Mouse (Mus musculus) naive thymus-derived CD4-positive, alpha-beta T cell, adult 2 months (primary cell): Measurements from ENCODE around the gene Olfr657.
A peak's percentile ranks its signal among the peaks of the same experiment; 100 is the strongest.

Experiments
- DNase-seq: peaks from one replicate; pipeline ENCODE4 v3.0.0-alpha.2; 2011; ENCODE audit warnings: low read depth

The Olfr657 gene

DNA sequence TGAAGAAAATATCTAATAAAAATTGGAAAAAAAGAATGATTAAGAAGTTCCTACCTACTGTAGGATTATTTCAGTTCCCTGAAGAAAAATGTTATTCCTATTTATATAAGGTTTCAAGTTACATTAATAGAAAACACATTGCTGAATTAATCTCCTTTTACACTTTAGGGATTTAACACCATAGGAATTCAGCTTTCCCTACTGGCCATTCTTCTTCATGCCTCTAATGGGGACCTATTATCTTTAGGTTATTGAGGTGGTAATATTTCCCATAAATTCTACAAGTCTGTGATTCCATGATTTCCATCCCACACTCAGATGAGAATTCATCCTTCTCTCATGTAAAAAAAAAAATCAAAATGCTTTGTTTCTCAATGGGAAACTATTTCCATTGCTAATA lies at the start of gene Olfr657:
Gene Olfr657 (plus strand): TSS at position 301 of the 400 bp plus-strand sequence.
- DNase-seq: no peak

DNA sequence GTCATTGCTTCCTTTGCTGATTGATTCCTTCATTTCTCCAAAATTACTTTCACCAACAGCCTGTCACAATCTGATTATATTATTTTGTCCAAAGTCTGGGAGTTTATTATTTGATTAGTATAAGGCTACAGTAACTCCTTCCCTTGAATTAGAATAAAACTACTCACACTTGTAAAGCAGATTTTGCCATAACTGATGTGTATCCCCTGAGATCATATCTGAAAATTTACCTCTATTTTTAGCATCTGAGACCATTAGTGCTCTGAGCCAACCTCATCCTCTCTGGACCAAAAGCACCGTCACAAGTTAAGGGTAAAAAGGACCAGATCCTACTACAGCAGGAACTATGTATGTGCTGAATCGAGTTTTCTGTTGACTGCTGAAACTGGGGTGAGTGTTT lies 47.6 kb upstream of the Olfr657 start, which contains the start of gene Olfr653:
Gene Olfr653 (plus strand): TSS at position 301 of the 400 bp plus-strand sequence.
- DNase-seq: no peak

DNA sequence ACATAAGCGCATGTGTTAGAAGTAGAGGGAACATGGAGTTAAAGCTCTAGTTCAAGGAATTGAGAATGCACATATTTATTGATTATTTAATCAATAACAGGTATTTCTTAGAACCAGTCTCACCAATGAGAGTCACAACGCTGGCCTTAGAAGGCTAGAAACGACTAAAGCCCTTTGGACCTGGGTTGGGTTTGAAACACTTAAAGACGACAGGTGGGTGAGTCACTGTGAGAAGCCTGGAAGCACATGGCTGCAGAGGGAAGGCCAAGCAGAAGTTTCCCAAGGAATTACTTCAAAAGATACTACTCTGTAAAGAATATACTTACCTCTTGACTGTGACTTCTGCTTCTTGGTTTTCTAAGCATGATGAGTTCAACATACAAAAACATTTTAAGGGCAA lies 43.7 kb upstream of the Olfr657 start:
- no peak for DNase-seq

DNA sequence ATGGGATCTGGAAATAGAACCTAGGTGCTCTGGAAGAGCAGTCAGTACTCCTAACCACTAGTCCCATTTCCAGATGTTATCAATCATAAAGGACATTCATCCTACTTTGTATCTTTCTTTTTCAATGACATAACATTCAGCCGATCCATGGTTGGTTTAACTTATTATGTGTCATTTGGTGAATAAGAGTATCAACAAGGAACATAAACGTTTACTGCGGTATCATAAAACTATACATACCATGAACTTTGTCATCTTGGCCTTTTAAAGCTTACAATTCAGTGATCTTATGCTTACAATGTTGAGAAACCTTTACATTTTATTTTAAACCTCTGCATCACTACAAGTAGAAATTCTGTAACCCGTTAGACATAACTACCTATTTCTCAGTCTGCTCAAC lies 43.2 kb upstream of the Olfr657 start:
- no peak for DNase-seq

DNA sequence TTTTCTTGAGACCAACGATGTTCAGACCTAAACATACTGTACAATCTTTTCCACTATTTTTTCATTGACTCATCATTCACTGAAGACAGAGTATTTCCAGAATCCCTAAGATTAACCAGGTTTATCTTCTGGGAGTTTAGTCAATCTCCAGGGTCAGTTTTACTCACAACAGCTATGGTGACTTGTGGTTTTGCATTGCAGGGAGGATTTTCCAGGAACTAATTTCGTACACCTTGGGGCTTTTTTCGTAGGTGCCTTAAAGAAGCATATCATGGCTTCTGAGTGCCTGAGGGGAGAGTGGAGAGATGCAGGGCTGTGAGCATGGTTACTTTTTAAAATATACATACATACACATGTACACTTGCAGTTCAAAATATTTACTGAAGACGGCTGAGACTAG lies 37.9 kb upstream of the Olfr657 start, which contains the start of gene Olfr654:
Gene Olfr654 (plus strand): TSS at position 301 of the 400 bp plus-strand sequence.
- DNase-seq: no peak

DNA sequence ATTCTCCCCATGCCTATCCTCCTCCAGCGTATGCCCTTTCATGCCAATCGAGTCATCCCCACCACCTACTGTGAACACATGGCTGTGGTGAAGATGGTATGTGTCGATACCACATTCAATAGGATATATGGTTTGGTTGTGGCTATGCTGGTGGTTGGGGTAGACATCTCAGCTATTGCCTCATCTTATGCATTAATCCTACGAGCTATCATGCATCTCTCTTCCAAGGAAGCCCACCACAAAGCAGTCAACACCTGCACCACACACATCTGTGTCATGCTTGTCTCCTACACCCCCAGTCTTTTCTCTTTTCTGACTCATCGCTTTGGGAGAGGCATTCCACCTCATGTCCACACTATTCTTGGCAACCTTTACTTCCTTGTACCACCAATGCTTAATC lies 36.3 kb upstream of the Olfr657 start:
- DNase-seq: no peak

DNA sequence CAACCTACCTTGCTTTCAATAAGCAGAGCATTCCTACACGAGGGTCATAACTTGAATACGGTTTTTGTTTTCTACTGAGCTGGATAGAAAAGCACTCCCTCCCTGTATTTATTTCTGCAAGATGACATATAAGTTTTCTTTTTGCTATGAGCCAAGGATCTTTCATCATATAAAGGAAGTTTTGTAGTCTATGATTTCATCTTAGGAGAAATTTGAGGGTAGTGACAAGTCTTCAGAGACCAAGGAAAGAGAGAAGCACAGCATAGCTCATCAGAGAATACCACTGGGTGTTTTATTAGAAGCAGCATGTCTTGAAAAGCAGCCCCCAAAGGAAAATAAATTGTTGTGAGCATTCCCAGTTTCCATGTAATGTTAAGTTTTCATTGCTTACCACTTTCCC lies 22.9 kb upstream of the Olfr657 start, which contains the start of gene Olfr655:
Gene Olfr655 (minus strand): TSS at position 101 of the 400 bp plus-strand sequence.
- no peak for DNase-seq

DNA sequence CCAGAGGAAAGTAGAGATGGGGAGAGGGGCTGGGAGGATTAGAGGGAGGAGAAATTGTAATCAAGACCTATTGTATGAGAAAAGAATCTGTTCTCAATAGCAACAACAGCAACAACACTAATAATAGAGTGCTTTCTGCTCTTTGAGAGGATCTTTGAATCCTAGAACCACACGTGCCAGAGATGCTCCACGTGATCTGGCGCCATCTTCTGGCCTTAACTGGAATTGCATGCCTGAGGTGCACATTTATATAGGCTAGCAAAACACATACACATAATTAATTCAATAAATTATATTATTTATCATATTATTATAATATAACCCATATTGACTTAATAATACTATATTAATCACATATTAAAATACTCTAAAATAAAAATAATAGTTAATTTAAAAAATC lies 21.4 kb upstream of the Olfr657 start:
- peak; percentile 81 for DNase-seq

DNA sequence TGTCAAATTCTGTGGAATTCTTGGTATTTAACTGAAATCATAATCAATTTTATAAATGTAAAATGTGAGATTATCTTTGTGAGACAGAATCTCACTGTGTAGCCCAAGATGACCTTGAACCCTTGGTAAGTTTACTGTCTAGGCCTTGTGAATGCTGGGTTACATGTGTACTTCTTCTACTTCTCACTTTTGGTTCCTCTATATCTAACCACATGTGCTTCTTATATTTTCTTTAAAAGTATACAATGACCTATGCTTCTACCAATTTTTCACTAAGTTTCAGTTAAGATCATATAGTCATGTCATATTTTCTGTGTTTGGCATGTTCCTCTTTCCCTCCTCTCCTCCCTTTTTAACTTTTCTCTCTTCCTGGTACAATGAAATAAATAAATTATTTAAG lies 19.9 kb upstream of the Olfr657 start:
- DNase-seq: no peak

DNA sequence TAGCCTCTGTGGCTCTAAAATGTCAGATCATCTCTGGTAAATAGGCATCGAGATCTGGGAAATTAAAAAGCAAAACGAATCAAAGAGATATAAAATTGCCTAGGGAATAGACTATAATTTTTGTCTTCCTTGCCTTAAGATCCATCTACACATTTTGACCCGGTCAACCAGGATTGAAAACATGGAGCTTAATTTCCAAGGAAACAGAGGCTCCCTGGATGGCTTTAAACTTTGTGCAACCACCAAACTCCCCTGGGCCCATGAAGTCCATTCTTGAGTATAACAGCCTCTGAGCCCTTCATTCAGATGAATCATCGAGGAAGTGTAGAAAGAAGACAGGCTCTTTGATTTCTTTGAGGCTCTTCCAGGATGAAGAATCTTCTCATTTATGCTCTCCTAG lies 10.9 kb upstream of the Olfr657 start, which contains the start of gene Olfr656:
Gene Olfr656 (plus strand): TSS at position 301 of the 400 bp plus-strand sequence.
- DNase-seq: no peak

DNA sequence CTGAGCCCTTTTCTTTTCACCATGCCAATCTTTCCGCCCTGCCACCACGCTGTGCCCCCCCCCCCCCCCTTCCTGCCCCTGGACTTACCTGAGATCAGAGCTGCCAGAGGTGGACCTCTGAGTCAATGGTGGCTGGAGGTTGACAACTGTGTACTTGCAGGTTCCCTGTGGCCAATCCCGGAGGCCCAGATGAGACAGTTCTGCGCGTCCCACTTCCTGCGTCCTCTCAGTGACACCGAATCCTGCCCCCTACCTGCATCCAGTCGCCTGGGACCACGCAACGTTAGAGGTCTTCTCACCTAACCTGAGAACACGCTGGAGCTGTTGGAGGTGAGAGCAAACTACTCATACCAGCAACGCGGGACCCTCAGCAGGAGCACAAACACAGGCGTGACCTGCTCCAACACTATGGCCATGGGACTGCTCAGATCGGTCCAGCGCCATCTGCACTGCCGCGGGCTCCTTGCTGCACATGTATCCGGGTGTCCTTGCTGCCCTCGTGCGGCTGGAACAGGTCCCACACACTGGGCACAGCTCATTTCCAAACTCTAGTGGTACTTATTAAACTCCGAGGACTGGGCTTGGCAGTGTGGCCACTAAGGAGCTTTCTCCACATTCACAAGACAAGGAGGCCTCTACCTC lies 22.4 kb downstream of the Olfr657 start, which contains the start of gene Olfr658:
Gene Olfr658 (minus strand): TSS at position 465 of the 642 bp plus-strand sequence.
- DNase-seq: peak; percentile 51

DNA sequence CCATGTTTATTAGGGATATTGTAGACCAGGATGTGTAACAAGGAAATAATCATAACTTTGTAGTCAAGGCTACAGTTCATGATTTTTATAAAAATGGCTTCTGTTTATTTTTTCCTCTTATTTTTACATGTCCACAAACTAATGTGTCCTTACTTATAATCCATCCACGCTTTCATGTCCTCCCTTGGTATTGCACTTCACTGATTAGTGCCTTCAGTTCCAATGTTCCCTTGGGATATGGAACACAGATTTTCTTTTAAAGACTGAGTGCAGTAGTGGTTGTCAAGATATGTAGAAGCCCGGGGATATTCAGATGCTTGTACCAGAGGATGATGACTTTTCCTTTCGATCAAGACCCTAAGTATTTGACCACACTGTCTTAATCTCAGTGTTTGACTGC lies 41.9 kb downstream of the Olfr657 start, which contains the start of gene Olfr659:
Gene Olfr659 (plus strand): TSS at position 301 of the 400 bp plus-strand sequence.
- DNase-seq: no peak

DNA sequence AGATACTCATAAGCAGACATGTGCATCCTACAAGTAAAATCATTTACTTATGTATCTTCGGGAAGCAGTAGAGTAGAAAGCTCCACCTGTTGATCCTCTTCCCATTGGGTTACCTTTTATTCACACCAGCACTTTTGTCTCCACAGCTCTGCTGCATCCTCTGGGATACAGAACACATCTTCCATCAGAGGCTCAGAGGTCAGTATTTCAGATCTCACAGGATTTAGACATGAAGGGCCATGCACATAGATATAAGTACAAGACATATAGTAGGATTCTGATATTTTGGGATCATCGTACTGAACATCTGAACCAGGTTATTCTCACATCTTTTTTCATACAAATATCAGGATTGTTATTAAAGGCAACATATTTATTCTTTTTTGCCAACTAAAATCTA lies 61.6 kb downstream of the Olfr657 start, which contains the start of gene Olfr661:
Gene Olfr661 (plus strand): TSS at position 301 of the 400 bp plus-strand sequence.
- DNase-seq: no peak
